8 mouse cellular contexts compared by ENCODE assay signal in the genomic region with DNA sequence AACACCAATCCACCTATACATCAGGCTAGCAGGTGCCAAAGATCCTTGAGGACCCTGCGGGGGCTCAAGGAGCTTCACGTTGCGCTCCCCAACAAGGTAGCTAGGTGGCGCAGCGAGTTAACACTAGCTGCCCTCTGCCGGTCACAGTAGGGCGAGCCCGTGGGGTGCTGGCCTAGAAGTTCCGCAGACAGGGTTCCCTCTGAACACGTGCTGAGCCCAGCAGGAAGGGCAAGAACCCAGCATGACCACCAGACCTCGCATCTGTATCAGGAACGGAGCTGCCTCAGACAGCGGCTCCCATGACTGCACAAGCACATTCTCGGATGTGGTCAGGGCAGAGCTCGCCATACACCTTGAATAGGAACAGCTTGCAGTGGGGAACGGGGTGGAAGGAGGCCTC. TPM values are rescaled to one million over a fixed set of nuclear protein-coding genes. Genes with fewer than 3 reads are reported as not detected.
A peak's percentile ranks its signal among the peaks of the same experiment; 100 is the strongest.
DNase-seq lines count a peak whose midpoint lies in the region.

No protein-coding gene starts in this region.

- H3K36me3 ChIP-seq in hindbrain, embryonic 10.5 days: no peaks in the 10 kb centered on the region

- WGBS in hindbrain, embryonic 10.5 days: under 1% methylated on average over 16 of the region's 16 CpGs

- no peaks in the 10 kb centered on the region for H3K9me3 ChIP-seq in hindbrain, embryonic 10.5 days

- DNase-seq in R1 (ENCODE audit: low read depth, low spot score): peak; percentile 88
- DNase-seq in cerebellum, adult 9-10 months: peak; percentile 89
- DNase-seq in forelimb bud, embryonic 11.5 days (ENCODE audit: low read depth, low spot score): peak; percentile 88
- peak; percentile 80 for DNase-seq in hindbrain, embryonic 10.5 days (ENCODE audit: low spot score)
- DNase-seq in layer of hippocampus, adult 9-11 months: peak; percentile 87
- peak; percentile 87 to 89 for DNase-seq in lung, postnatal 4 days
- DNase-seq in right cerebral cortex, postnatal 10 days (ENCODE audit: low spot score in 2 of 2): peak; percentile 83 to 86
- DNase-seq in urinary bladder, postnatal 36 days (ENCODE audit: low spot score in 2 of 2): peak; percentile 59 to 76

- H3K4me1 ChIP-seq in hindbrain, embryonic 10.5 days (replicated peaks): peaks cover 73% of the 10 kb centered on the region

- peaks cover 100% of the 10 kb centered on the region for H3K27me3 ChIP-seq in hindbrain, embryonic 10.5 days (ENCODE audit: insufficient read depth, poor library complexity, severe bottlenecking)

- H3K4me3 ChIP-seq in hindbrain, embryonic 10.5 days: peak overlapping the region; percentile 33

- 0 out of 2 replicates have a peak overlapping the region, but pooled peaks have one; percentile 31 for H3K27ac ChIP-seq in hindbrain, embryonic 10.5 days

RNA-seq across cellular contexts. Expression of gene G430095P16Rik, which starts 14.8 kb away (rescaled TPM):
- 0.54 and 1.9 TPM in 2 replicates for polyA plus RNA-seq in hindbrain, embryonic 10.5 days (2016; fragmentation: Nextera tagmentation; extraction: Ambion mirVana)

RNA-seq across cellular contexts. Expression of gene Lyl1, which starts 36.4 kb away (rescaled TPM):
- polyA plus RNA-seq in hindbrain, embryonic 10.5 days (2016; fragmentation: Nextera tagmentation; extraction: Ambion mirVana): 5.6 and 6.5 TPM in 2 replicates

RNA-seq across cellular contexts. Expression of gene Nacc1, which starts 49.9 kb away (rescaled TPM):
- polyA plus RNA-seq in hindbrain, embryonic 10.5 days (2016; fragmentation: Nextera tagmentation; extraction: Ambion mirVana): 25.2 and 28.9 TPM in 2 replicates

RNA-seq across cellular contexts. Expression of gene Trmt1, which starts 51.5 kb away (rescaled TPM):
- 57.8 and 65.9 TPM in 2 replicates for polyA plus RNA-seq in hindbrain, embryonic 10.5 days (2016; fragmentation: Nextera tagmentation; extraction: Ambion mirVana)

Comparison
In these comparisons a context has a peak if more than half of its experiments do, and no peak if none do; other contexts are left out.
1. Peak in every context shown above with its lines: DNase-seq, H3K4me3 ChIP-seq and H3K27ac ChIP-seq.